Mouse (Mus musculus) brown adipose tissue, adult 24 weeks (tissue): Measurements from ENCODE around the gene Olfr113. TPM values are rescaled to one million over a fixed set of nuclear protein-coding genes. Genes with fewer than 3 reads are reported as not detected.
"Not testable (repeated sequence)": the region's sequence is repeated elsewhere in the genome, so short reads cannot be mapped to it uniquely, and the experiment has no call there.

ENCODE experiments used
- H3K27ac ChIP-seq: fragments of 200-500 bp; replicated peaks from 2 replicates; pipeline ENCODE4 v1.5.1; 2012; ENCODE audit warnings: low read depth, mild to moderate bottlenecking, low read length
- H3K4me1 ChIP-seq: fragments of 200-500 bp; 2 replicates; pipeline ENCODE4 v1.6.1; 2012; ENCODE audit warnings: low read length, mixed read lengths; ENCODE audit not compliant: control insufficient read depth, insufficient read depth, insufficient read length
- H3K4me3 ChIP-seq: fragments of 200-500 bp; 2 replicates; pipeline ENCODE4 v1.5.1; 2012; ENCODE audit warnings: low read depth, mild to moderate bottlenecking, low read length, moderate library complexity; ENCODE audit not compliant: insufficient read depth
- polyA plus RNA-seq: library from polyadenylated mRNA; stranded (reverse); fragments of >200 nt; gene quantifications from 2 replicates; pipeline ENCODE4 v1.2.4, GENCODE M21; 2012; ENCODE audit not compliant: missing spikeins, insufficient read depth, insufficient read length

Gene Olfr113
- not detected in 2 replicates for polyA plus RNA-seq

DNA sequence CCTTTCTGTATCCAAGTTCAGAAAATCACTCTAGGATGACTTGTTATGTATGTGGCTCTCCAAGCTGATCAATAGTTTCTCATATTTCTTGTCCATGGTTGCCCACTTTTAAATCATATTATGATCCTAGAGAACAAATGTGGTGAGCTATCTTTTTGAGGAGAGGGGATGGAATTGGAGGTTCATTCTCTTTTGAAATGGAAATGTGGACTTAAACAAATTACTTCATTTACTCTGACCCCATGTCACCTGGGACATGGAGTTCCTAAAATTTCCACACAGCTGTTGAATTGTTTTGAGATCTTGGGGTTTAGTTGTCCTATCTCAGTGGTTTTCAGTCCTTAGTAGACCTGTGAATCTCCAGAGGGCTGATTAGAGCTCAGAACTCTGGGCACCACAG, at the start of gene Olfr113:
Olfr113 (minus strand) TSS at position 101 of the 400 bp plus-strand sequence.
- H3K27ac ChIP-seq = no peak within 1 kb of the TSS

DNA sequence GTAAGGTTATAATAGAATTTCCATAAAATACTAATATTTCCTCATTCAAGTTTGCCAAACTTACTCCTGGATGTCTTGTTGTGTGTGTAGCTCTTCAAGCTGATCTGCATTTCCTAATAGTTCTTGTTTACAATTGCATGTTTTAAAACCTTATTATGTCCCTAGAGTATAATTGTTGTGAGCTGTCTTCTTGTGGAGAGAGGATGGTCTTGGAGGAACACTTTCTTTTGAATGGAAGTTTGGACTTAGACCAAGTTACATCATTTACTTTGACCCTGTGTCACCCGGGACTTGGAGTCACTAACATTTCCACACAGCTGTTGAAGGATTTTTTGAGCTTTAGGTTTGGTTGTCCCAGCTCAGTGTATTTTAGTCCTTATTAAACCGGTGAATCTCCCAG, 49.5 kb upstream of the Olfr113 start, which contains the start of the genes Olfr115 and Olfr116:
Olfr115 (minus strand) TSS at position 101 of the 400 bp plus-strand sequence.
Olfr116 (minus strand) TSS at position 191 of the 400 bp plus-strand sequence.
- H3K4me1 ChIP-seq = no peaks in the 10 kb centered on the region
- no peak within 1 kb of the TSS for H3K4me3 ChIP-seq
- H3K27ac ChIP-seq = no peak within 1 kb of the TSS

More for the DNA sequence above, at the start of gene Olfr113:
- Histone ChIP-seq H3K4me3 (no peak within 1 kb of the TSS), H3K4me1 (no peaks in the 10 kb centered on the region)

DNA sequence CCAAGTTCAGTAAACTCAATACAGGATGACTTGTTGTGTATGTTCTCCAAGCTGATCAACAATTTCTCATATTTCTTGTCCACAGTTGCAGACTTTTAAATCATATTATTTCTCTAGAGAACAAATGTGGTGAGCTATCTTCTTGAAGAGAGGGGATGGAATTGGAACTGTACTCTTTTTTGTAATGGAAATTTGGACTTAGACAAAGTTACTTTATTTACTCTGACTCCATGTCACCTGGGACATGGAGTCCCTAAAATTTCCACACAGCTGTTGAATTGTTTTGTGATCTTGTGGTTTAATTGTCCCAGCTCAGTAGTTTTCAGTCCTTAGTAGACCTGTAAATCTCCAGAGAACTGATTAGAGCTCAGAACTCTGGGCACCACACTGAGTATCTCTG, 15.2 kb upstream of the Olfr113 start, which contains the start of gene Olfr114:
Olfr114 (minus strand) TSS at position 101 of the 400 bp plus-strand sequence.
- Histone ChIP-seq H3K27ac (no peak within 1 kb of the TSS), H3K4me1 (no peaks in the 10 kb centered on the region), H3K4me3 (no peak within 1 kb of the TSS)

DNA sequence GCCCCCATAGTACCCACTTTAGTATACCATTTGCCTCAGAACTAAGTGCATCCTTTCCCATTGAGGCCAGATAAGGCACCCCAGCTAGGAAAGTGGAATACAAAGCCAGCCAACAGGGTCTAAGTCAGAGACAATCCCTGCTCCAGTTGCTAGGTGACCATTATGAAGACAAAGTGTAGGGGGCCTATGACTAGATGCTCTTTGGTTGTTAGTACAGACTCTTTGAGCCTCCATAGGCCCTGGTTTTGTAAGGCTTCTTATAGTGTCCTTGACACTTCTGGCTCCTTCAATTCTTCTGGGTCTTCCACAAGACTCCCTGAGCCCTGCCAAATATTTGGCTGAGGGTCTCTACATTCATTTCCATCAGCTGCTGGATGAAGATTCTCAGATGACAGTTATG, 8.1 kb downstream of the Olfr113 start, which contains the start of gene Olfr112:
Olfr112 (minus strand) TSS at position 101 of the 400 bp plus-strand sequence.
- Histone ChIP-seq H3K4me3 (no peak within 1 kb of the TSS), H3K27ac (no peak within 1 kb of the TSS), H3K4me1 (no peaks in the 10 kb centered on the region)

DNA sequence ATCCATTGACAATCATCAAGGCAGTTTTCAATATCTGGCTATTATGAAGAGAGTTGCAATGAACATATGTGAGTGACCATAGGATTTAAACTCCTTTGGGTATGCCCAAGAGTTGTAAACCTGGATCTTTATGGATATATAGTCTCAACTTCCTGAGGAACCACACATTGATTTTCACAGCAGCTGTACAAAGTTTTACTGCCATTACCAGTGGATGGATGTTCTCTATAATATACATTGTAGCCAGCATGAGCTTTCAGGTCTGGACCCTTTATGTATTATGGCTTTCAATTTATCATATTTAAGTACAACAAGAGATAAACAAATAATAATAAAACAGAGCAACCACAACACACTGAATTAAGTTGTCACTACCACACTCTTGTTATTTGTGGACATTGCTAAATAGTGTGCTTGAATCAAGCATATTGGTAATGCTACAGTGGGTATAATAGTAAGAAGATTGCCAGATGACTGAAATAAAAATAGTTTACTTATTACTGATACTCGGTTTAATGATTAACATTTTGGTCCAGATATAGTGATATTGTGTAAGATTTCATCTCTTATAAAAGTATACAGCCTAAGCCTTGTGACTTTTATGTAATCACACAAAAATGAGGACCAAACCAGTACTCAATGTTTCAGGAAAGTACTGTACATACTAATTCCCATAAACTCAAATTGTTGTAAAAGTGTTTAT, 18.4 kb downstream of the Olfr113 start:
- no peak overlapping the region for H3K27ac ChIP-seq
- no peak overlapping the region for H3K4me3 ChIP-seq
- no peaks in the 10 kb centered on the region for H3K4me1 ChIP-seq

DNA sequence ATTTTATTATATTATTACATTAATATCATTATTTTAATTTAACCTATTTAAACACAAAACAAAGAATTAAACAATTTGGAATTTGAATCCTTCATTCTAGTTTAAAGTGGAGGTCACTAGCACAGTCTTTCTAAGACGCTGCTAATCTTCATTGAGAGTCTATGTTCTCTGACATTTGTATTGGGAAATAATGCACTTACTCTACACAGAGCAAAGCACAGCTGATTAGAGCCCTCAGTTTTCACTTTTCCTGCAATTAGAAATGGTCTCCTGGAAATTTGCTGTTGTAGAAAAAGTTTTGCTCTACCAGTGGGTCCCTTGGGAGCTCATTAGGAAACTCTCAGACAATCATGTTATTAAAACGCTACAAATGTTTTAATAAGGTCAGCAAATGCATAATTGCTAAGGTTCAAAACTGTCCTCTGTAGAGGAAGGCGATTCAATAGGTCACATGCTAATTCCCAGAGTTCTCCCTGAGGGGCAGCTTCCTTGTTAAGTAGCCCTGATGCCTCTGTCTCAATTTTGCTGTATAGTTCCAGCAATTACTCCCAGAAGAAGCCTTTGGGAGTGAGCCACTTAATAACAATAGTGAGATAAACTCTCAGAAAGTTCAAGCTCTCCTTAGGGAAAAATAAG, 33.5 kb downstream of the Olfr113 start:
- Histone ChIP-seq H3K4me1 (no peaks in the 10 kb centered on the region), H3K27ac (no peak overlapping the region), H3K4me3 (no peak overlapping the region)

DNA sequence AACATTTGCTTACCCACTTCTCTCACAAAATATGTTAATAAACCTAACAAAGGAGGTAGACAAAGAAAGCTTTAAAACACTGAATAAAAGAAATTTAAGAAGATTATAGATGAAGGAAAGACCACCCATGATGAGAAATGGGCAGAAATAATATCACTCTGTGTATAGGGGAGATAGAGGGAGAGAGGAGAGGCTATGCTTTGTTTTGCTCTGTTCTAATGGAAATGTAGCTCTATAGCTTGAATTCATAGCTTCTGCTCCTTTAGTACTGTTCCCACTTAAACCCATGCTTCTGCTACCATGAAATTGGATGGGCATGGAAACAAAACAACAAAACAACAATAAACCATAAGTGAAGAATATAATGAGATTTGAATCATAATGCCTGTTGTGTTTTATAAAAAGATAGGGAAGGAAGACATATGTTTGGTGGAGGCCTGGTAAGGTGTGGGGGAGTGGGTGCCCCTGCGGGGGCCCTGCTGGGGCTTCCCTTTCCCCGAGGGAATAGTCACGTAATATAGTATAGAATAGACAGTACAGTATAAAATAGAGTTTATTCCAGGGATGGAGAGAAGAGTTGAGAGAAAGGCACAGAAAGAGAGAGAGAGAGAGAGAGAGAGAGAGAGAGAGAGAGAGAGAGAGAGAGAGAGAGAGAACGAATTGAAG, 35.9 kb downstream of the Olfr113 start:
- Histone ChIP-seq H3K27ac (no peak overlapping the region), H3K4me1 (no peaks in the 10 kb centered on the region)

DNA sequence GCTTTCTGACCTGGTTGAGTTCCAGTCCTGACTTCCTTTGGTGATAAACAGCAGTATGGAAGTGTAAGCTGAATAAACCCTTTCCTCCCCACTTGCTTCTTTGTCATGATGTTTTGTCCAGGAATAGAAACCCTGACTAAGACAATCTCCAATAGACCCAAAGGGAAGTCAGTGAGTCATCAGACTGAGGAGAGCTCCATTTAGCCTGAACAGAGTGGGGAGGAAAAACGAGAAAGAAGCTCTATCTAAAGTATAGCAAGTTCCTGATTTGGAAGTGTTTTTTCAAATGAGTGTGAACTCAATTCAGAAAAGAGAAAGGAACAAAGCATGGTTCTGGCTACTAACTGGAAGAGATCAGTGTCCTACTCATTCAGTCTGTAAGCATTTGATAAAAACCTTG, 39.0 kb downstream of the Olfr113 start:
- not testable (repeated sequence) for H3K4me3 ChIP-seq, H3K27ac ChIP-seq, H3K4me1 ChIP-seq

More for the DNA sequence above, 35.9 kb downstream of the Olfr113 start:
- H3K4me3 ChIP-seq = no peak overlapping the region

DNA sequence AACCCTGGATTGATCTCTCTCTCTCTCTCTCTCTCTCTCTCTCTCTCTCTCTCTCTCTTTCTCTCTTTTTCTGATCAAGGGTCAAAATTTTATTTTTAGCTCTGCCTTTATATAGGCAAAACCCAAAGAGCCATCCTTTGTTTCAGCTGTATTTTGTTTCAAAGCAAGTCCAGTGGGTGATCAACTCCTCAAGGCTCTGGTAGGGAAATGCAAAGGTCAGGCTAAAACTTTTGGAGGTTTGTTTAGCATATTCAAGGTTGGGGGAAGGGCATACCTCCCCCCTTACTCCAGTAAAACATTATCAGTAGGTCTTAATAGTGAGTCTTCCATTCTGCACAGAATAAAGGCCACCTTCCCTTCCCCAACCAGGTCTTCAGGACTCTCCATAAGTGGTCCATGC, 42.3 kb downstream of the Olfr113 start:
- Histone ChIP-seq H3K27ac (no peak overlapping the region), H3K4me1 (no peaks in the 10 kb centered on the region), H3K4me3 (no peak overlapping the region)

DNA sequence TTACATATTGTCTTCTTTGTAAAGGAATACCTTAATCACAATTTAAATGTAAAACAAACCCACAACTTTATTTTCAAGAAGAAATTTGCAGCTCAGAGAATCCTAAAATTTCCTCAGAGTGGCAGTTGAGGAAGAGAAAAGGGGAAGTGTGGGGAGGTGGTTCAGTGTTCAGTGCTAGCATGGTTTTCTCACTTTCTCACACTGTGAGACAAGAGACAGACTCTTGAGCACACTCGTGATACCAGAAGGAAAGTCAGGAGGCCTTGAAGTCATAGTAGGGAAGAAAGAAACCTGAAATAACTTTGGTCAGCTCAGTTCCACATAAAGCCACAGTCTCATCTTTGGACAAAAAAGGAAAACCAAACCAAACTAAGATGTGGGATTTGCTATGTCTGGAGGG, 52.0 kb downstream of the Olfr113 start:
- not testable (repeated sequence) for H3K4me3 ChIP-seq, H3K4me1 ChIP-seq, H3K27ac ChIP-seq

DNA sequence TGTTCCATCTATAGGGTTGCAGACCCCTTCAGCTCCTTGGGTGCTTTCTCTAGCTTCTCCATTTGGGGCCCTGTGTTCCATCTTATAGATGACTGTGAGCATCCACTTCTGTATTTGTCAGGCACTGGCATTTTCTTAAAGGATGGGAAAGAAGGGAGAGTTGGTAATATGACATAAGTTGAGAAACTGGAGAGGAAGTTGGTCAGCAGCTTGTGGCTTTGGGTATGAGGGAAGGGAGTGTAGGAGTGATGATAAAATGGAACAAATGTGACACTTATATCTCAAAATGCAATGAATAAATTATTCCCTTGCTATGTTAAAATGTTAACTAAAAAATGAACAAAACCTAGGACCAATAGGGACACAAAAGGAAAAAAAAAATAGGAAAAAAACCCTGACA, 52.9 kb downstream of the Olfr113 start:
- H3K27ac ChIP-seq, H3K4me3 ChIP-seq, H3K4me1 ChIP-seq: not testable (repeated sequence)

Other genes with a start within 250 kb of the Olfr113 start
- not detected in 2 replicates for gene Olfr103, start 238.0 kb downstream of the Olfr113 start, polyA plus RNA-seq
- gene Olfr104-ps, start 218.1 kb downstream of the Olfr113 start, polyA plus RNA-seq = not detected in 2 replicates
- gene Olfr105-ps, start 198.6 kb downstream of the Olfr113 start, polyA plus RNA-seq = not detected in 2 replicates
- not detected in 2 replicates for gene Olfr106-ps, start 187.3 kb downstream of the Olfr113 start, polyA plus RNA-seq
- not detected in 2 replicates for gene Olfr107, start 178.4 kb downstream of the Olfr113 start, polyA plus RNA-seq
- not detected in 2 replicates for gene Olfr108, start 132.2 kb downstream of the Olfr113 start, polyA plus RNA-seq
- gene Olfr109, start 118.7 kb downstream of the Olfr113 start, polyA plus RNA-seq = not detected in 2 replicates
- not detected in 2 replicates for gene H2-M2, start 94.1 kb downstream of the Olfr113 start, polyA plus RNA-seq
- gene Olfr110, start 85.2 kb downstream of the Olfr113 start, polyA plus RNA-seq = not detected in 2 replicates
- gene Olfr111, start 69.6 kb downstream of the Olfr113 start, polyA plus RNA-seq = not detected in 2 replicates
- not detected in 2 replicates for gene Olfr112, start 8.2 kb downstream of the Olfr113 start, polyA plus RNA-seq
- gene Olfr114, start 15.1 kb upstream of the Olfr113 start, polyA plus RNA-seq = not detected in 2 replicates
- not detected in 2 replicates for gene Olfr115, start 49.4 kb upstream of the Olfr113 start, polyA plus RNA-seq
- gene Olfr116, start 49.5 kb upstream of the Olfr113 start, polyA plus RNA-seq = not detected in 2 replicates
- not detected in 2 replicates for gene Olfr117, start 86.1 kb upstream of the Olfr113 start, polyA plus RNA-seq
- gene Olfr118, start 89.3 kb upstream of the Olfr113 start, polyA plus RNA-seq = not detected in 2 replicates
- not detected in 2 replicates for gene Olfr119, start 118.9 kb upstream of the Olfr113 start, polyA plus RNA-seq
- not detected in 2 replicates for gene Olfr120, start 144.1 kb upstream of the Olfr113 start, polyA plus RNA-seq
- not detected in 2 replicates for gene Olfr121, start 171.2 kb upstream of the Olfr113 start, polyA plus RNA-seq
- not detected in 2 replicates for gene Olfr122, start 190.9 kb upstream of the Olfr113 start, polyA plus RNA-seq
- gene Olfr123, start 215.9 kb upstream of the Olfr113 start, polyA plus RNA-seq = not detected in 2 replicates
- not detected in 2 replicates for gene Olfr124, start 222.2 kb upstream of the Olfr113 start, polyA plus RNA-seq